Mouse (Mus musculus) ES-E14 (cell line): ENCODE measurements around the gene Edaradd.

Experiments
- HCFC1 ChIP-seq: IDR thresholded peaks from 2 replicates; pipeline ENCODE4 v1.6.1; 2012; ENCODE audit warnings: low read length, inconsistent platforms, borderline replicate concordance; ENCODE audit not compliant: insufficient read depth
- ZNF384 ChIP-seq: IDR thresholded peaks from 2 replicates; pipeline ENCODE4 v1.6.1; 2012; ENCODE audit warnings: low read depth, low read length, inconsistent platforms

DNA sequence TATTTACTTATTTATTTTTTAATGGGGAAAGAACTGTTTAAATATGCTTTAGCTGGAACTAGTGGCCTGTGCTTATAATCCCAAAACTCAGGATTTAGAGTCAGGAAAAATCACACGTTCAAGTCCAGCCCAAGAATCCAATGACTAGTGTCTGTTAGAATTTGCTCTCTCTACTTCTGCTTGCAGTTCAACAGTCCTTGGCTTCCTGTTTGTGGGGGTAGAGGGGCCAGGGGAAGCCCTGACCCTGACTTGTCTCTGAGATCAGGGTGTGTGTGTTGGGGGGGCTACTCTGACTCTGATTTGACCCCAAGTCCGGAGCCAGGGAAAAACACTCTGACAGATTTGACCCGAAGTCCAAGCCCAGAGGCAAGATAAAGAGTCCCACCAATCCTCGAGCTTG lies 5.4 kb upstream of the Edaradd start:
- TF ChIP-seq HCFC1 = no peak
- no peak for TF ChIP-seq ZNF384
